Mouse (Mus musculus) fat pad, adult 2 months (tissue): Measurements from ENCODE around the gene Plac9b.
"Not testable (repeated sequence)": the region's sequence is repeated elsewhere in the genome, so short reads cannot be mapped to it uniquely, and the experiment has no call there.

Experiments
- DNase-seq: peaks from one replicate; pipeline ENCODE4 v3.0.0-alpha.2; 2011; ENCODE audit warnings: low read depth, low spot score; ENCODE audit errors: extremely low read depth

The Plac9b gene

DNA sequence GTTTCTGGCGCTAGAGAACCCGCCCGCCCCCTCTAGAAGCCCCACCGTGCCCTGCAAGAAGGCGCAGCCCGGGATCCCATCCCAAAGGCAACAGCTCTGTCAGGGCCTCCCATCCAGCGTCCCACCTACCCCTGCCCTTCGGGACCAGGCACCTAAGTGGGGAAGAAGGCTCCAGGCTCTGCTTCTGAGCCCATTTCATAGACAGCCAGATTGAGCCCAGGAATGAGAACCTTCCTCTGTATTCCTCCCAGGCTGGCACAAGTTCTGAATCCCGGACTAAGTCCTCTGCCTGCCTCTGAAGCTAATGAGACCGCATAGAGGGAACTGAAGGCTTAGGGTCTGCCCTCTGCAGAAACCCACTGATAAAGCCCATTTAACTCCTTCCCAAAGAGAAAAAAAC lies at the start of gene Plac9b:
Plac9b (minus strand) TSS at position 101 of the 400 bp plus-strand sequence.
- not testable (repeated sequence) for DNase-seq

DNA sequence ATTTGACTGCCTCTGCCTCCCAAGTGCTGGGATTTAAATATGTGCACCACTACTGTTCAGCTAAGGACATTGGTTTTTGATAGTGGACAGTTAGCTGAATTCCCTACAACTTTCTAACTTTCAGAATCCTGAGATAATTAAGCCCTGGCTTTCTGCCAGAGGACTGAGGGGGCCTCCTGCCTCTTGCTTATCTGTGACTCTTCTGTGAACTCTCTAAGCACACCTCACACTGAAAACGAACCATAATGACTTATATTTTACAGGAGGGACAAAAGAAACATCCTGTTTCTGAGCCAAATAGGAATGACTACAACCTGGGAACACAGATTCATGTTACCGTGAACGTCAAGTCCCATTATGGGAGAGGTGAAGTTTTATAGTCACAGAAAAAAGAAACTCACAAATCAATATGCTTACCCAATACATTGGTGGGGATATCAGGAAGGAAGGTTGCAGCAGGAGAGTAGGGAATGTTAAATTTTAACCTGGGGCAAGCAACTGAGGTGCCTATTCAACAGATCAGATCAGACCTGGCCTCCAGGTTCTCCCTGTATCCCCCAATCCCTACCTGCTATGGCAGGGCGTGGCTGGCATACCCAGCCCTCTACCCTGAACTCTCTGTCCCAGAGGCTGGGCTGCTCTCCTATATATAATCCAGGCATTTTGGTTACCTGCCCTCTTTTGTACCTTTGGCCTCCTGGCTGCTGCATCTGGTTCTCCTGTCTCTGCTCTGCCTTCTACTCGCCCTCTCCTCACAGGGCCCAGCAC lies 34.1 kb upstream of the Plac9b start:
- not testable (repeated sequence) for DNase-seq

DNA sequence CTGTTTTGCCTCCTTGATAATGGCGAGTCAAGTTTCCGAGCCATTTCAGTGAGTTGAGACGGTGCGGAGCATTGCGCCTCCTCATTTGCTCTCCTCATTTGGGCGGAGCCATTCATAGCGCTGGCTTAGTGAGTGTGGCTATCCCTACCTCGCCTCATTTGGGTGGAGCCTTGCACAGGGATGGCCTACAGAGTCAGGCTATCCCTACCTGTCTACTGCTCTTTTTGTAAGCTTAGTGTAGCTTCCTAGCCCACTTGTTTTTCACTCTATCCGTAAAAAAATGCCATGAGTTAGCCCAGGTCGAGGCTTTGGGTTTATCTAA lies 24.6 kb upstream of the Plac9b start, which contains the start of gene Tmem254b:
Tmem254b (minus strand) TSS at position 116 of the 322 bp plus-strand sequence.
- not testable (repeated sequence) for DNase-seq

DNA sequence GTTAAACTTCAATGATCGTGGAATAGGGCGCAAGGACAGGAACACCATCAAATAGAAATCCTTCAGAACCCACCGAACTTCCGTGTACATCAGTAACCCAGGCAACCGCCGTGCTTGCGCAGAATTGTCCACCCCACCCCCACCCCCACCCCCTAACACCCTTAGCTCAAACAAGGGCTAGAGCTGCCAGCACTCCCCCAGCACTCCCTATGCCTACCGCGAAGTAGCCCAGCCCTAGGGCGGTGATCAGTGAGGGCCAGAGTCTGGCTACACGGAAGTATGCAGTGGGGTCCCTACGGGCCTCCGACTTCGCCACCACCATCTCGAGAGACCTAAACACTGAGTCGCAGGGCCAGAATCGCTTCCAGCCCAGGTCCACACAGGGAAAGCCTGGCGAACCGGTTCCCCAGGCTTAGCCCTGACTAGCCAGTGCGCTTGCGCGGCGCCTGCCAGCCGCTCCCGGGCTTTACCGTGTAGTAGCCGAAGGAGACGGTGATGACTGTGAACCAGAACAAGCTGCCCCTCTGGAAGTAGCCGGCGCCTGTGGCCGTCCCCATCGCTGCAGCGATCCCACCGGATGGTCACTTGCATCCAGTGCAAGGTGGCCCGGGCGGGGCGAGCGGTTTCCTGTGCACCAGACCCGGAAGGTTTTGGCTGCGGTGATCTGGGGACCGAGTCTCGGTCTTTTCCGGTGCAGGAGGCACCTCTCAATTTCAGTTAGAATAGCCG lies 24.1 kb upstream of the Plac9b start:
- DNase-seq: not testable (repeated sequence)

DNA sequence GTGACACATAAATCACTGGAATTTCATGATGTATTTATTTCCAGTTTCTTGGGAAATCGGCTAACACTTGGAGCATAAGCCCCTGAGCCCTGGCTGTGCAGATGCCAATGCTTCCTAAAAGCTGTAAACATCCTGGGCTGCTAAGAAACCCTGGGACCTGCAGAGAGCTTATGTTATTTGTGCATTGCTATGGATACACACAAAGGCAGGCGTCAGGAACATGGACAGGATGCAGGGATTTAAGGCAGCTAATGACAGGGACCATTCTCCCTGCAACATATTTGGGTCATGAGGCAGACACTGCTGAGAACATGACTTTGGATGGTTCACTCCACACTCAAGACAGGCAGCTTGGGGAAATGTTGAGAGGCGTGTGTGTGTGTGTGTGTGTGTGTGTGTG lies 15.6 kb upstream of the Plac9b start:
- not testable (repeated sequence) for DNase-seq

DNA sequence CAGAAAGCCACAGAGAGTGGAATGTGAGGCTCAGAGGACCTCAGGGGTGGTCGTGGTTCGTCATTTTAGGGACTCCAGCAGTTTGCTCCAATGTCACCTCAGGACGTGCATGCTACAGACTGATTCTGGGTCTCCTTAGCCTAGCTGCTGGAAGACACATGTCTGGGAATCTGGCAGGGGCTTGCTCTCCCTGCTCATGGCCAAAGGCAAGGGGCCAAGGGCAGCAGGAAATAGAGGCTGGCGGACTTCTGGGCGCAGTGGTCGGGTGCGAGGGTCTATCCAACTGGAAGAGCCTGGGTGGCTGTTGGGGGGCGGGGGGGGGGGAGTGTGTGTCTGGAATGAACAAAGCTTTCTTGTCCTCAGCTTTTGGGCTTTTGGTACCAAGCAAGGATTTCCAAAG lies 6.1 kb upstream of the Plac9b start:
- DNase-seq: not testable (repeated sequence)

DNA sequence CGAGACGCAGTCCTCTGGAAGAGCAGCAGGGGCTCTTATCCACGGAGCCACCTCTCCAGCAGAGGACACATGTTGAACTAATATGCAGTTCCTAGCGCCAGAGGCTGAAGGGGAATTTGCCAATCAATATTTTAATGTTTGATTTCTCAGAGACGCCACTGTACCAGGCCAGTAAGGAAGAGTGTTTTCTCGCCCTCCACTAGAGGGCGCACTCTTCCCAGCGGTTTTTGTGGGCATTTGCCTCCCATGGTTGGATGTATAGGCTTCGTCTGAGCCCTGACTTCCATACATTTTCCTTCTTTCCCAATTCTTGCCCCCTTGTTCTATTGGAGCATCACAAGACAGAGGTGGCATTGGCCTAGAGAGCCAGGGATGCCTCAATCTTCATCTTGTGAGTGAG lies 4.4 kb upstream of the Plac9b start:
- DNase-seq: not testable (repeated sequence)

DNA sequence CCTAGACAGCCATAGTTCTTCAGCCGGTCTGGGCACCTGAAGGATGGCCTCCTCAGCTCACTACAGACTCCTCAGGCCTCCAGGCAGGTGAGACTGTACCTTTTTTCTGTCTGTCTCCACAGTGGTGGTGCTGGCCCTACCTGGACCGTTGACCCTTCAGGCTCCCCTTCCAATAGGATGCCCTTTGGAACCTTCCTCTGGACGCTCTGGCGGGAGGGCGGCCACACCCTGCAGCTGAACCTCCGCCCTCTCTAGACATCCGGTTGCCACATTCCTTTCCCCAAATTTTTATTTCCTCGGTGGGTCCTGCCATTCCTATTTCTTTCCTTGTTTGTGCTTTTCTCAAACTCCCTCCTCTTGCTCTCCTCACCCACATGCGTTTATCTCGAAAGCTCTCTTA lies 620 bp downstream of the Plac9b start:
- DNase-seq: not testable (repeated sequence)

DNA sequence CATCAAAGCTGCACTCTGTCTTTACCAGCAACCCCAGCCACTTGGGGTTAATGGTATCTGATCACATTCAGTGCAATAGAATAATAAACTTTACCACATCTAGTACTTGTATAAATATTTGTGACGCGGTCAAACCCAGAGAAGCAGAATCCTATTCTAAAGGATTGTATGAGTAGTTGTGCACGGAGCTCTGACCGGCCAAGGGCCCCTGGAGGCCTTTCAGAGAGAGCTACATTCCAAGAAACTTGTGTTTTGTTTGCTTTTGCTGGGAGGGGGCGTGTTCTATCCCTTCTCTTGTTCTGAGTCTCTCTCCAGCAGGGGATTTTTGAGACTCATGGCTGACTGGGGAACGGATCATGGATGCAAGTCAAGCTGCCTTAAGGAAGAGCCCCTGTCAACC lies 7.3 kb downstream of the Plac9b start:
- not testable (repeated sequence) for DNase-seq

DNA sequence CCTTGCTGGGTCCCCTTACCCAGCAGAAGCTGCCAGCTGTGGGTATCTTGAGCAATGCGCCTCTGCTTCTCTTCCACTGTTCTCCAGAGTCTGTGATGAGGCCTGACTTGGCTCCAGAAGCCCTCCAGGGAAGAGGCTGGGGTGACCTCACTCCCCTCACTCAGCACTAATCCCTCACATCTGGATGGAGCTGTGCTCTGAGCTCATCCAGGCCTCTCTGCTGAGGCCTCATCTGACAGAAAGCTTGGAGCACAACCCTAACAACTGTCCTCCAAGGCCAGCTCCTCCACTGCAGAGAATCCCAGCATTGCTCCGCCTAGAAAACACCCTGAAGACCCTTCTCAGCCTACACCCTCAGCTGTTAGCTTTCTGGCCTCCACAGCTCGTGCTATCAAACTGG lies 8.3 kb downstream of the Plac9b start:
- DNase-seq: not testable (repeated sequence)

DNA sequence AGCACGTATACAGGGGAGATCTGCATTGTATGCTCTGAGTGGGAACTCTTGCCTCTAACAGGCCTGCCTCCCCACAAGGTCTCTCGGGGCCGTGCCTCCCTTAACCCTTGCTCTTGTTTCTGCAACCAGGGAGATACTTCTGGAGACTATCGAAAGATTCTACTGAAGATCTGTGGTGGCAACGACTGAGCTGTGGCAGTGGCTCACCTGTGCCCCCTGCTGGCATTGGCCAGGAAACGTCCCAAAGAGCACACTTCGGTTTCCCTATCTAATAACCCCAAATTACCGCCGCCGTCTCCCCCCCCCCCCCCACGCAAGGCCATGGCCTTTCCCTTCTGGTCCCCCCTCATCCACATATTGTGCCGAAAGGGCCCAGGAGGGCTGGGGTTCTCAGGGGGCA lies 17.0 kb downstream of the Plac9b start:
- DNase-seq: not testable (repeated sequence)

DNA sequence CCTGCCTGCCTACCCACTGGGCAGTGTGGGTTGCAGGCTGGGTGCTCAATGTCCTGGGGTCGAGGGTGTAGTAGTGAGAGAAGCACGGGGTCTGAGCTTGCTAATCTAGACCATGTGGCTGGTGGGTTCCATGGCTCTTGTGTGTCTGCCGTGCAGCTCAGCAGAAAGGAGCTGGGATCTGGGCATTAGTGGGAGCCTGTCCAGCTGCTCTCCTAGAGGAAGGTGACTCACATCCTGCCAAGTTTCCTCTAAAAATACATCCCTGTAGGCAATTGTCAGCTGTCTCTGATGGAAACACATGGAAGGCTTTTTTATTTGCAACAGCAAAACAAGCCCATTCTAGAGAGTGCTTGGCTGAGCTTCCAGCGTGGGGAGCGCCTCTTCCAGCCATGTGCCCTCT lies 19.9 kb downstream of the Plac9b start:
- not testable (repeated sequence) for DNase-seq

DNA sequence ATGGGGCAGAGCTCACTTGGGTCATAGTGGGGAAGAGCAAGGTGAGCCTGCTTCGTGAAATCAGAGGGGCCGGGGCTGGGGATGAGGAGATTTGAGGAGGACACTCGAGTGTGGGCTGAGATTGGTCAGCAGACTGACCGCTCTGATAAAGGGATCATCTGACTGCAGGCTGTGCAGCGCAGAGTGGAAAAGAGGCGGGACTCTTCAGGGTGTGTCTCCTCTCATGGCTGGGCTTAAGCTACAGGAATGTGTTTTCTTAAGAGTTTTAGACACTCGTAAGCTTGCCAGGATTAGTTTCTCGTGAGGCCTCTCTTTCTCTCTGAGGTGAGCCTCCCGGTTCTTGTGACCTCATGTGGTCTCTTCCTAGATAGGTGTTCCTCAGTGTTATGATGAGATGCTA lies 21.1 kb downstream of the Plac9b start:
- DNase-seq: not testable (repeated sequence)

DNA sequence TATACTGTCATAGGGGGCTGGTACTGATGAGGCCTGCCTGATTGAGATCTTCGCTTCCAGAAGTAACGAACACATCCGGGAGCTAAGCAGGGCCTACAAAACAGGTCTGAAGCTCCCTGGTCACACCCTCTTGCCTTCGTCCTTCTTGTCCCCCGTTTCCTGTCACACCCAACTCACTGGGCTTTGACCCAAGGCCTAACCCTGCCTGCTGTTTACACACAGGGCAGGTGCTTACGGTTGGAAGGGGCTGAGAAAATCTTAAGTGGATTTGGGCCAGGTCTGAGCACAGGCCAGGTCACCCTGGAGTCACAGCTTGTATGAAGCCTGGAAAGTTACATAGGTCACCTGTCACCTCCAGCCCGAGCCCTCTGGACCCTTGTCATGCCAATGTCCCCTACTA lies 26.2 kb downstream of the Plac9b start:
- not testable (repeated sequence) for DNase-seq

DNA sequence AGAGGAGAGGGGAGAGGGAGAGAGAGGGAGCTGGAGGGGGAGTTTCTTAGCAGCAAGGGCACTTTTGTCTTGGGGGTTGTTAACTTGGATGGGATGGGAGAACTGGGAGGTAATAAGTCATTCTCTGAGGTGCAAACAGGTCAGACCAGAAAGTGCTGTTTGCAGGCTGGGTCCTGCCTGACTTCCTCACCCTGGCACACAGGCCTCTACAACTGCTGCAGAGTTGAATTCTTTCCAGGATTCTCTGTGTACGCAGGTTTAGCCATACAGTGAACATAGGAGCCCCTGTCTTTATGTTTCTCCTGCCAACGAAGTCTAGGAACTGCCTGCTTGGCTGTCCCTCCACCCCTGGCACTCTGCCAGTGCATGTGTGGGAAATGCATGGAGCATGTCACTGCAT lies 35.2 kb downstream of the Plac9b start:
- not testable (repeated sequence) for DNase-seq

DNA sequence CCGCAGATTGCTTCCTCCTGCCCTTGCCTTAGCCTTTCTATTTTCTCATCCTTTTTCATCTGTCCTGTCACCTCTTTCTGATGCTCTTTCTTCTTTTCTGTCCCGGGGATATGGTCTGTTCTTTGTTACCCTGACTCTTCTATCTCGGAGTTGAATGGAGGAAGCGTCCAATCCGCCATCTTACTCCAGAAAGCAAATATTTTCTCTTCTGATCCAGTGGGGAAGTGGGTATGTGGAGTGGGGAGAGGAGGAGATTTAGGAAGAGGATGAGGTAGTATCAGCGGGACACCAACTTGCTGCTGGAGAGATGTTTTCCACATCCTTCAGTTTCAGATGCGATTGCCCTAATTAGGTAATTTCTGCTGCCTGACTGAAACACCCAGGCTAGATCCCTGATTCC lies 63.2 kb downstream of the Plac9b start:
- DNase-seq: not testable (repeated sequence)

DNA sequence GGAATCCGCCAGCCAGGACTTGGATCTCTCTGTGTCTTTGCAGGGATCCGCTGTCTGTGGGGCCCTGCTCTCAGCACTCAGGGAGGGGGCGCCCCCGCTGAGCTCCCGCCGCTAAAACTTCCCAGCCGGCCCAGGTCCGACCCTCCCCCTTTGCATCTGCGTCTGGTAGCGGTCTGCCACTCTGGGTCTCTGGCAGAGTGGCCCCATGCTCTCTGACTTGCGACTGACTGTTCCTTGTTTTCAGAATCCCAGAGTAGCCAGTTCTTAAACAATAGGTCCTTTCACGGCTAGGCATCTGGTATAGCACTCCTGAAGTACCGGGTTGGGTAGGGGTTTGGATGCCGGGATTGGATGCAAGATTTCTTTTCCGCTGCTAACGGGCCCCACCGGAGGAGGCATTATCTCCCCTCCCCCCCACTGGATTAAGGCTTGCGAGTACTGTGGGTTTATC lies 63.7 kb downstream of the Plac9b start:
- DNase-seq: not testable (repeated sequence)

DNA sequence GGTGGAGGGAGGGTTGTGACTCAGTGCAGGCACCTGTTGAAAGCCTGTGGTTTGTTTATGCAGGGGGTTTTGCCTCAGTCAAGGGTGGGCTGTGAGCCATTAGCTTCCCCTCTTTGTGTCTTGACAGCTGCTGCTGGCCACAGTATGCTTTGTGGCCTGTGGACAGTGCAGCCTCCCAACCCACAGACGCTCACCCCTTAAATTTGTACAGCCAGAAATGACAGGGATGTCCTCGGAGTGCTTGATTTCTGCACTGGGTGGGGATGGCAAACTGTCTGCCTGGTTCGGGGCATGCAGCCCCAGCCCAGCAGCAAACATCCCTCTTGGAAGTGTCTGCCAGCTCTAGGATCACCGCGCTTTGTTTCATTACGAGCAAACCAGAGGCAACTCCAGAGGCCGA lies 64.1 kb downstream of the Plac9b start, which contains the start of gene Duxbl2:
Duxbl2 (plus strand) TSS at position 200 of the 400 bp plus-strand sequence.
- DNase-seq: not testable (repeated sequence)
